Mouse (Mus musculus) forebrain, embryonic 13.5 days (tissue): ENCODE measurements at regions not wholly inside any gene's neighbourhood (a gene's known extent, or its start where the extent isn't known, plus 50 kb on each side); places are given as distances from the start of the nearest gene placed in this dataset.
A peak's percentile ranks its signal among the peaks of the same experiment; 100 is the strongest.

Experiments used
- ATAC-seq: fragments of 200-750 bp; cut with Nextera tagmentation; 2 replicates; pipeline ENCODE4 v1.8.0; 2017
- H3K27ac ChIP-seq: fragments of 300-500 bp; sonication (generic); 2 replicates; pipeline ENCODE4 v1.5.1; 2015; ENCODE audit warnings: inconsistent platforms, mild to moderate bottlenecking, moderate library complexity
- H3K27me3 ChIP-seq: fragments of 300-500 bp; sonication (generic); 2 replicates; pipeline ENCODE4 v1.6.1; 2015; ENCODE audit warnings: mild to moderate bottlenecking, inconsistent platforms
- H3K36me3 ChIP-seq: fragments of 300-500 bp; sonication (generic); 2 replicates; pipeline ENCODE4 v1.6.1; 2015; ENCODE audit warnings: mild to moderate bottlenecking, inconsistent platforms; ENCODE audit not compliant: poor library complexity, severe bottlenecking
- H3K4me1 ChIP-seq: fragments of 300-500 bp; sonication (generic); 2 replicates; pipeline ENCODE4 v1.6.1; 2015; ENCODE audit warnings: inconsistent platforms
- H3K4me2 ChIP-seq: fragments of 300-500 bp; sonication (generic); 2 replicates; pipeline ENCODE4 v1.6.1; 2015; ENCODE audit warnings: inconsistent platforms, mild to moderate bottlenecking, moderate library complexity
- H3K4me3 ChIP-seq: fragments of 300-500 bp; sonication (generic); 2 replicates; pipeline ENCODE4 v1.5.1; 2015; ENCODE audit warnings: mild to moderate bottlenecking, inconsistent platforms
- H3K9ac ChIP-seq: fragments of 300-500 bp; sonication (generic); 2 replicates; pipeline ENCODE4 v1.6.1; 2015; ENCODE audit warnings: mild to moderate bottlenecking, inconsistent platforms
- H3K9me3 ChIP-seq: fragments of 300-500 bp; sonication (generic); replicated peaks from 2 replicates; pipeline ENCODE4 v1.6.1; 2016; ENCODE audit warnings: inconsistent platforms
- WGBS: fragments of 180-500 bp; shearing (Covaris S2); methylation state at CpG from one replicate; pipeline ENCODE4 v1.1.7; 2015; 5-methylcytosine and 5-hydroxymethylcytosine counted together

DNA sequence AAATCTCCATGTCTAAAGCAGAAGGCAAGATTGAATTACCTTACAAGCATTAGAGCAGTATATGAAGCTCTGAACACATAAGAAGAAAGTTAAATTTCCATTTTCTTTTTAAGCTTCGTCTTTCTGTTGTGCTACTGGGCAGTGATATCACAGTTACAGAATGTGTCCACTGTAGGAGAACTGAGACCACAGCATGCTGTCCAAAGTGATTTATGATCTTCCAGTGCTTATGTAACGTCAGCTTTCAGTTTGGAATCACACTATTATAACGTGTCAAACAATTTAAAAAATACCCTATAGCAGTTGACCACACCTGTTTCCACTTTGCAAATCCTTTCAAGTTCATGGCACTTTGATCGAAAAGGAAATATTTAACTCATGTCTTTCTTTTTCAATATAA, 221.7 kb downstream of the Pros1 start:
- 86% methylated on average over 4 of the region's 4 CpGs for WGBS
- Histone ChIP-seq H3K4me1 (no peaks in the 10 kb centered on the region), H3K27me3 (no peaks in the 10 kb centered on the region), H3K36me3 (no peaks in the 10 kb centered on the region), H3K4me3 (no peak overlapping the region), H3K27ac (no peak overlapping the region), H3K9me3 (no peaks in the 10 kb centered on the region), H3K4me2 (no peak overlapping the region), H3K9ac (no peak overlapping the region)
- ATAC-seq: no peak

DNA sequence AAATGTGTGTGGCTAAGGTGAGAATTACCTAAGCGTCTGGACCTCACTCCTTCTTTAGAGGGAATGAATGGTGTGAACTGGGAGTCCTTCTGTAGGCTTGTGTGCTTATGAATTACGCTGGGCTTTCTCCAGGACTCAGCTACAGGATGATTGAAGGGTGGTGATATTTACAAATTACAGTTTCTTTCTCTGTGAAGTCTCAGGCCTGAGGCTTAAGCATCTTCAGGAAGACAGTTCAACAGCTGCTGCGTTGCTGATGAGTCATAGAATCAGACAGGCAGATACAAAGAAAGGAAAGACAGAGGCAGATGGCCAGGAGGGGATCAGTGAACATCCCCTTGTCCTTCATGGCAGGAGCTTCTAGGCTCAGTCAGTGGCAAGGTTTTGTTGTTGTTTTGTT, 227.3 kb downstream of the Pros1 start:
- Histone ChIP-seq H3K9me3 (no peaks in the 10 kb centered on the region), H3K36me3 (no peaks in the 10 kb centered on the region), H3K4me1 (peaks cover 1% of the 10 kb centered on the region; the same call in 1 of the 2 replicates), H3K4me3 (no peak overlapping the region), H3K27ac (no peak overlapping the region; the same call in 1 of the 2 replicates), H3K9ac (no peak overlapping the region), H3K4me2 (no peak overlapping the region), H3K27me3 (no peaks in the 10 kb centered on the region)
- WGBS: 68% methylated on average over 3 of the region's 3 CpGs
- ATAC-seq: peak; percentile 80

DNA sequence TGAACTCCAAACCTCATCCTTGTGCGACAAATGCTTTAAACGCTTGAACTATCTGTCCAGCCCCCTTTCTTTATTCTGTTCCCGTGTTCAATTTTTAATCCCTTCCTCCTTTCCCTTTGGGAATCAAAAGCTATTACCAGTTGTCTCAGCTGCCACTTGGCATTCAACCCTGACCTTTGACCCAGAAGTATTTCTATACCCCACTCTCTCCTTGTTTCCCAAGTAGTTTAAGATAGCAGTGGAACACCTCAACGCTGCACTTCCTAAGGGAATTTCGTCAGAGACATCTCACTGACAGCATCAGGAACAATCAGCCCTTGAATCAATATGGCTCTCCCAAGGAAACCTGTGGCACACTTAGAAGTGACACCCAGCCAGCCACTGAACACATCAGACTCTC, 229.1 kb downstream of the Pros1 start:
- H3K4me1 ChIP-seq: peaks cover 3% of the 10 kb centered on the region; the same call in 1 of the 2 replicates
- H3K36me3 ChIP-seq: no peaks in the 10 kb centered on the region
- no peaks in the 10 kb centered on the region for H3K27me3 ChIP-seq
- no peak overlapping the region for H3K4me2 ChIP-seq
- ATAC-seq: no peak
- no peaks in the 10 kb centered on the region for H3K9me3 ChIP-seq
- H3K4me3 ChIP-seq: no peak overlapping the region
- H3K9ac ChIP-seq: no peak overlapping the region
- WGBS: 39% methylated on average over 5 of the region's 5 CpGs
- H3K27ac ChIP-seq: no peak overlapping the region

DNA sequence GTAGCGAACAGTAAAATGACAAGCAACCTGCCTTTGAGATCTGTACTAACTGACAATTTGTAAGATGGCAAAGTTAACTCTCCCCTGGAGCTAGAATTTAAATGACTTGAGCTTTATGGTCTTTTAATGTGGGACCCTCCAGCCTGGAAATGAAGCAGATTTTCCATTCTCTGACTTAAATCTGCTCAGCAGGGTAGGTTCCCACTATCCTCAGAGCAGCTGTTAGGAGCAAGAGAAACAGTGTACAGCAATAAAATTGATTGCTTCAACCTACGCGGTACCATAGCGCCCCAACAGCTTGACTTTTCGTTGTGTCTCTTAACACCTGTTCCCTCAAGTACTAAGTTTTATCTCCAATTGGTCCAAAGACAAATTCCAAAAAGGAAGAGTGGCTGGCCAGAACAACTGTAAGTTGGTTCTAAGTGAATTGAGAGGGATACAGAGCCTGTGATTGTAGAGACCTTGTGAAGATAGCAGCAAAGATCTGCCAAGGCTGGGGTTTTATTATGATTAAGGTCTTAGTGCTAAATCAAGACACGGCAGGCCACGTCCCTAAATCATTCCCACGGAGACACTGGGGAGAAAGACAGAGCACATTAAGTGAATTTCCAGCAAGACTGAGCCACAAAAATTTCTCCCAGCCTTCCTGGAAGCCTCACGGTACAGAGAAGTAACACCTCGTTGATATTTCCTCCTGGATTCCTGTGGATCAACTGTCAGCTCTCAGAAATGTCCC, 230.1 kb downstream of the Pros1 start:
- Histone ChIP-seq H3K9ac (no peak overlapping the region), H3K27ac (0 out of 2 replicates have a peak overlapping the region, but pooled peaks have one; percentile 12), H3K36me3 (no peaks in the 10 kb centered on the region), H3K4me1 (peaks cover 3% of the 10 kb centered on the region; the same call in 1 of the 2 replicates), H3K4me2 (no peak overlapping the region), H3K4me3 (no peak overlapping the region), H3K9me3 (no peaks in the 10 kb centered on the region), H3K27me3 (no peaks in the 10 kb centered on the region)
- ATAC-seq: no peak
- 75% methylated on average over 10 of the region's 10 CpGs for WGBS

DNA sequence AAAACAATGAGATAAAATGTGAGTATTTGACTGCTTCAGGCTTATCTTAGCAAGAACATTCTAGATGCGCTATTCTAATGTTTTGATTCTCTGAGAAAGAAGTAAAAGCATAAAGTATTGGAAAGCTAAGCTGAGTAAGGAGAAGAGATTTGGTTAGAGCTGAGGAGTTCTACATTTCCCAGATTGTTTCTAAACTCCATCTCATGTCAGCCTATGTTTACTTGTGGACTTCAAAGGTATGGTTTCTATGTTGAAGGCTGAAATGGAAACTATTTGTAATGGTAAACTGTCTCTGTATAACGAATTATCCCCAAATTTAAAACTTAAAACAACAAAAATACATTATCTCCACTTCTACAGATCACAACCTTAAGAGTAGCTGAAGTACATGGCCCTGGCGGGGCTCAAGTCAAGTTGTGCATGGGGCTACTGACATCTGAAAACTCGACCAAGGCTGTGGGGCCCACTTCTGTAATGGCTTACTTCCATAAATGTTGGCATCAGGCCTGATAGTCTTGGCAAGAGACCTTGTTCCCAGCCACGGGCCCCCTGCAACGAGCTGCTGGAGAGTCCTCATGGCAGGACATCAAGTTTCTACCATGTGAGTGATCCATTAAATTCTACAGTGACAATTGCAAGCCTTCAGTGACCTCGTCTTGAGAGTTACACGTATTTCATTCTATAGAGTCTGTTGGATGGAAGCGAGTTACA, 232.1 kb downstream of the Pros1 start:
- Histone ChIP-seq H3K9ac (no peak overlapping the region), H3K27ac (no peak overlapping the region), H3K36me3 (no peaks in the 10 kb centered on the region), H3K4me1 (peaks cover 4% of the 10 kb centered on the region; the same call in 1 of the 2 replicates), H3K4me3 (no peak overlapping the region), H3K9me3 (no peaks in the 10 kb centered on the region), H3K27me3 (no peaks in the 10 kb centered on the region), H3K4me2 (no peak overlapping the region)
- WGBS: 75% methylated on average over 9 of the region's 9 CpGs
- ATAC-seq: no peak

DNA sequence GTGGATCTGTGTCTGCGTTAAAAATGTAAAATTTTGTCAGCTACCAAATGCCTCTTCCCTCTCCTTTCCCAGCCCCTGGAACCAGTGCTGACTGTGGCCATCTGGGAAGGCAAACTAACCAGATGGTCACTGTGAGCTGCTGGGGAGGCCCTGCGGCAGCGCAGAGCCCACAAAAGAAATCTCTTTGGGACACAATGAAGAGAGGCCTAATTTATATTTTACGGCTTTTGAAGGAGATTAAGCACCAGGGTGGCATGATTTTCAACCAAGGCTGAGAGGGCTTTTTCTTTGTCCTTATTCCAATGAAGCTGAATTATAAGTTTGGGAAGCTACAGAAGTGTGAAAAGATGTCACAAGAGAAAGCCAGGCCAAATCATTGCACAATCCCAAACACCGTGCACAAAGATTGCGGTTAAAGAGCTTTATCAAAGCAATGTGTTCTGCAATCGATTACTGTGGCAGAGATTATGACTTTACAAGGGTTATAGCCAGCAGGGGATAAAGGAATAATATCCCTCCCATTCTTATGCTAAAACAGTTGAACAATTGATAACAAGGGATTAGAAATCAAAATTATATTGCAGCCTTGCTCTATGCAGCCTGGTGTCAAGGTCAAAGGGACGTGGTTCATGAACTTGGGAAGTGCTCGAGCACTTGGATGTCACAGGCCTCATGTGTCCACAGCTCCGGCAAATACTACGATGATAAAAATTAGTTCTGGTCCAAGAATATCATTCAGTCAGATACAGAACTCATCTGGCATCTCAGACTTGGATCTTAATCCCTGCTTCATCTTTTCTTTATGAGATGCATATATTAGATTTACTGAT, 237.6 kb downstream of the Pros1 start:
- no peaks in the 10 kb centered on the region for H3K36me3 ChIP-seq
- peak; percentile 97 for ATAC-seq
- no peak overlapping the region for H3K4me3 ChIP-seq
- 14% methylated on average over 11 of the region's 11 CpGs for WGBS
- H3K27me3 ChIP-seq: no peaks in the 10 kb centered on the region
- no peak overlapping the region for H3K4me2 ChIP-seq
- H3K9ac ChIP-seq: no peak overlapping the region
- peak overlapping the region; percentile 81 for H3K27ac ChIP-seq
- H3K9me3 ChIP-seq: no peaks in the 10 kb centered on the region
- peaks cover 11% of the 10 kb centered on the region; the same call in 1 of the 2 replicates for H3K4me1 ChIP-seq

DNA sequence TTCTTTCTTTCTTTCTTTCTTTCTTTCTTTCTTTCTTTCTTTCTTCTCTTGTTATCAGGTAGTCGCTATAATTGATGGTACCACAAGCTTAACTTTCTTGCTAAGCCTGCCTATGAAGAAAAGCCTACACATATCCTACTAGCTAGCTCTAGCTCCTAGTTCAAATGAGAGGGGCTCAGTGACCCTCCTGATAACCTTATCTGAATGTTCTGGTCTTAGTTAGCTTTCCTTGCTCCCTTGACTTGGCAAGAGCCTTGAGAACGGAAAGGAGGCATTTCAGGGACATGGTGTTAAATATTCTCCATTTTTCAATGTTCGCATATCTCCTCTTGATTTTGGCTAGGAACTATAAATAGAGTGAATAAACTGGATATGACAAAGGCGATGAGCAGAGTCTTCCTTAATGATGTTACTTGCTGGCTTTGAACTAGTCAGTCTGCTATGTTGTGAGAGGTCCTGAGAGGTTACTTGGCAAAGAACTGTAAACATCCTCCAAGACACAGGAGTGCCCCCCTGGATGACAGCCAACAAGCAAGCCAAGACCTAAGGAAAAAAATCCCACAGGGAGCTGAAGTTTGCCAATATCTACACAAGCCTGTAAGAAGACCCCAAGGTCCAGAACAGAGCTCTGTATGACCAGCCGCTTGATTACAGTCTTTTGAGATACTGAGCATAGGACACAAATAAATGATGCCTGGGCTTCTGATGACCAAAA, 240.2 kb downstream of the Pros1 start:
- H3K27me3 ChIP-seq: no peaks in the 10 kb centered on the region
- no peak for ATAC-seq
- no peak overlapping the region for H3K4me2 ChIP-seq
- H3K4me3 ChIP-seq: no peak overlapping the region
- no peak overlapping the region for H3K9ac ChIP-seq
- H3K9me3 ChIP-seq: no peaks in the 10 kb centered on the region
- H3K36me3 ChIP-seq: no peaks in the 10 kb centered on the region
- H3K27ac ChIP-seq: no peak overlapping the region
- WGBS: 88% methylated on average over 5 of the region's 5 CpGs
- peaks cover 11% of the 10 kb centered on the region; the same call in 1 of the 2 replicates for H3K4me1 ChIP-seq

DNA sequence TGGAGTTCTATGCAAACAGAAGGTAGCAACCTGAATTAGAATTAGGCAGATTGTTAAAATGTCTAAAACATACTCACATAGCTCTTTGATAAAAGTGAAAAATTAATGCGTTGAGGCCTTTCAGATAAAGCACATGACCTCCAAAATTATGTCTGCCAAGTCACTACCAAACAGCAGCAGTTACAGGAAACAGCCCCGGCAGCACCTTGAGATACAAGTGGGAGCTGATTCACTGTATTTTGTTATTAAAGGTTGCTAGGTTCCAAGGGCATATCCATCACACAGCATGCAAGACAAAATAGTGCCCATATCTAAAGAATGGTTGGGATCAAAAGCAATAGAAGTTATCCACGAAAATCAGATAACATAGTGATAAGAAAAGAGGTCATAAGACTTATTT, 248.3 kb downstream of the Pros1 start:
- ATAC-seq: no peak

DNA sequence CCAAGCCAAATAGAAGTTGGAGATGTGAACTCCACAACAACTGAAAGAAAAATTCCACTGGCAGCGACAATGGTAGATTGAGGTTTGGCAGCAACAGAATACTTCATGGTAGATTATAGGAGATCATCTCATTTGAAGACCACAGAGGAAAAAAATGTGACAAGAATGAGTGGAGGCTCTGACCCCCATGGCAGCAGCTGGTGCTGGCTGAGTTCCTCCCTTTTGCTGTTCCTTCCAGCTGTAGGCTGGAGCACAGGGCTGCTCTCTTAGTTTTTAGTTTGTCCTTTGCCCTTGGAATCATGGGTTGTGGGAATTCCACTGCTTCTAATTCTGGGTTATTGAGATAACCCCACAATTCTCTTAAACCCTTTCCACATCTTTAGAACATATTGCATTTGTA, 248.8 kb downstream of the Pros1 start:
- no peak for ATAC-seq
- no peak overlapping the region for H3K4me3 ChIP-seq
- no peaks in the 10 kb centered on the region for H3K36me3 ChIP-seq
- no peaks in the 10 kb centered on the region for H3K27me3 ChIP-seq
- no peaks in the 10 kb centered on the region for H3K9me3 ChIP-seq
- no peak overlapping the region for H3K4me2 ChIP-seq
- WGBS: 93% methylated on average over 1 of the region's 1 CpGs
- no peak overlapping the region for H3K9ac ChIP-seq
- no peak overlapping the region for H3K27ac ChIP-seq
- H3K4me1 ChIP-seq: no peaks in the 10 kb centered on the region

More for the DNA sequence above, 248.3 kb downstream of the Pros1 start:
- no peak overlapping the region for H3K4me2 ChIP-seq
- H3K4me3 ChIP-seq: no peak overlapping the region
- no peak overlapping the region for H3K27ac ChIP-seq
- H3K9ac ChIP-seq: no peak overlapping the region
- WGBS: 85% methylated on average over 3 of the region's 3 CpGs
- no peaks in the 10 kb centered on the region for H3K4me1 ChIP-seq
- no peaks in the 10 kb centered on the region for H3K36me3 ChIP-seq
- no peaks in the 10 kb centered on the region for H3K9me3 ChIP-seq
- no peaks in the 10 kb centered on the region for H3K27me3 ChIP-seq

DNA sequence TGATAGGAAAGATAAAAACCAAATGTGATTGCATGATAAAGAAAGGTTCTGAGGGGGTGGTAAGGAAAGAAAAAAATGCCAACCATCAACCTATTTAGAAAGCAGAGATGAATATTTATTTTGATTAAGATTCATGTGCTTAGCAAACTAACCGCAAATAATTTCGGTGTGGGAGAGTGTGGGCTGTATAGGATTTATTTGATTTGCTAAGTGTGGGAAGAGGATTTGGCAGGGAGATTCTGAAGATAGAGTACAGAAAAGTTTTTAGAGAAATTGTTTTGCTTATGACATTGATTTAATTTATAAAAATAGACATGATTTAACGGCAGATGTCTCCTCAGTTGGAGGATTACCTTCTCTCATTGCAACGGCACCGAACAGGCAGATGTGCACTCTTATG, 250.3 kb downstream of the Pros1 start:
- no peaks in the 10 kb centered on the region for H3K4me1 ChIP-seq
- H3K9me3 ChIP-seq: no peaks in the 10 kb centered on the region
- WGBS: 87% methylated on average over 5 of the region's 5 CpGs
- H3K9ac ChIP-seq: no peak overlapping the region
- H3K27me3 ChIP-seq: no peaks in the 10 kb centered on the region
- H3K27ac ChIP-seq: no peak overlapping the region
- H3K36me3 ChIP-seq: no peaks in the 10 kb centered on the region
- H3K4me3 ChIP-seq: no peak overlapping the region
- no peak overlapping the region for H3K4me2 ChIP-seq
- ATAC-seq: no peak

DNA sequence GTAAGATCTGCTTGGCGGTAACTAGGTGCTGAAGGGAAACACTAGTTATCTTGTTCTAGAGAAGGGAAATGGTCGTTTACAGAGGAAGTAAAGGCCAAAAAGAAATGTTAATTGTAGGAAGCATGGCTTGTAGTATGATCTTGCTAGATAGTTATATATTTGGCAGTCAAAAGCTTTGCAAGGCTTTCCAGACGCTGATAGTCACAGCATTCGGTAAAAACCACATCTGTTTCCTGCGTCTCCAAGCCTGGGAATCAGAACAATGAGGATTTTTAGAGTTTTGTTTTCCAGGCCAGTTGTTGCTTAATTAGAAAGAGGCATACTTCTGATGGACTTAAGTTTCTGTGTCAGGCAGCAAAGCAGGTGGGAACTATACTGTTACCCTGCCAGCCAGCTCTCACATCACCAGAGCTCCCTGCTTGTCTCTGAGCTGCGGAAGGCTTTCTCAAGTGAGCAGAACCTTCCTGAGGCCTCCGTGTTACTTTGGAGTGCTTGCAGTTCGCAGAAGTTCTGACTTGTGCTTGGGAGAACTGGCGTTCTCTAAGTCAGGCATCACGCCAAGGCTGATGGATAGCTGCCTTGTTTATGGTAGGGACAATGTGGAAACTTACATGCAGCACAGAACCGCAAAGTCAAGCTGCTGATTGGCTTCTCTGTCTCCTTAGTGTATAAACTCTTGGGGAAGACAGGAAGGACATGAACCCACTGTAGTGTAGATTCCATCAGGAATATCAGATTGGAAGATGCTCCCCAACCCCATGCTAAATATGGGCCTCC, 251.0 kb downstream of the Pros1 start:
- no peak overlapping the region for H3K9ac ChIP-seq
- no peak overlapping the region for H3K4me3 ChIP-seq
- H3K9me3 ChIP-seq: no peaks in the 10 kb centered on the region
- 82% methylated on average over 11 of the region's 11 CpGs for WGBS
- no peaks in the 10 kb centered on the region for H3K36me3 ChIP-seq
- no peak overlapping the region for H3K4me2 ChIP-seq
- H3K4me1 ChIP-seq: no peaks in the 10 kb centered on the region
- H3K27ac ChIP-seq: no peak overlapping the region
- no peaks in the 10 kb centered on the region for H3K27me3 ChIP-seq
- ATAC-seq: no peak
